Mouse (Mus musculus) limb, embryonic 11.5 days (tissue): ENCODE data around the gene Taf3. TPM values are rescaled to one million over a fixed set of nuclear protein-coding genes. Genes with fewer than 3 reads are reported as not detected.
A peak's percentile ranks its signal among the peaks of the same experiment; 100 is the strongest.

Experiments
- ATAC-seq: fragments of 200-750 bp; cut with Nextera tagmentation; 2 replicates; pipeline ENCODE4 v1.8.0; 2017; ENCODE audit warnings: low read depth; ENCODE audit not compliant: insufficient number of reproducible peaks, low FRiP score, low TSS enrichment
- DNase-seq: peaks from one replicate; pipeline ENCODE4 v3.0.0-alpha.2; 2015; ENCODE audit warnings: low spot score
- H3K27ac ChIP-seq: fragments of 300-500 bp; sonication (generic); replicated peaks from 2 replicates; pipeline ENCODE4 v1.5.1; 2014; ENCODE audit warnings: low read depth, mild to moderate bottlenecking, low read length
- H3K27me3 ChIP-seq: fragments of 300-500 bp; sonication (generic); 2 replicates; pipeline ENCODE4 v1.6.1; 2014; ENCODE audit warnings: mild to moderate bottlenecking, low read length, mixed read lengths; ENCODE audit not compliant: control insufficient read depth, insufficient read depth
- H3K36me3 ChIP-seq: fragments of 300-500 bp; sonication (generic); 2 replicates; pipeline ENCODE4 v1.6.1; 2014; ENCODE audit warnings: mild to moderate bottlenecking, low read length, moderate library complexity, mixed read lengths; ENCODE audit not compliant: control insufficient read depth, insufficient read depth
- H3K4me1 ChIP-seq: fragments of 300-500 bp; sonication (generic); 2 replicates; pipeline ENCODE4 v1.6.1; 2014; ENCODE audit warnings: low read length, mixed read lengths; ENCODE audit not compliant: control insufficient read depth, insufficient read depth
- H3K4me2 ChIP-seq: fragments of 300-500 bp; sonication (generic); 2 replicates; pipeline ENCODE4 v1.6.1; 2014; ENCODE audit warnings: low read depth, mild to moderate bottlenecking, moderate library complexity; ENCODE audit not compliant: severe bottlenecking
- H3K4me3 ChIP-seq: fragments of 300-500 bp; sonication (generic); 2 replicates; pipeline ENCODE4 v1.5.1; 2014; ENCODE audit warnings: low read depth, low read length
- H3K9ac ChIP-seq: fragments of 300-500 bp; sonication (generic); 2 replicates; pipeline ENCODE4 v1.6.1; 2014; ENCODE audit warnings: mild to moderate bottlenecking, low read length
- H3K9me3 ChIP-seq: fragments of 300-500 bp; sonication (generic); 2 replicates; pipeline ENCODE4 v1.6.1; 2016; ENCODE audit warnings: low read length; ENCODE audit not compliant: control insufficient read depth
- WGBS: fragments of 180-500 bp; shearing (Covaris S2); extraction: QIAGEN DNeasy Blood & Tissue Kit; methylation state at CpG from one replicate; pipeline ENCODE4 v1.1.7; 2014; 5-methylcytosine and 5-hydroxymethylcytosine counted together
- polyA plus RNA-seq: library from polyadenylated mRNA; unstranded; fragments of >200 nt; fragmentation: Nextera tagmentation; extraction: Ambion mirVana; gene quantifications from 2 replicates; pipeline ENCODE4 v1.2.1, GENCODE M21; 2014

Taf3 gene
- polyA plus RNA-seq, 1 experiment from 2014 or later = 17.3 TPM

DNA sequence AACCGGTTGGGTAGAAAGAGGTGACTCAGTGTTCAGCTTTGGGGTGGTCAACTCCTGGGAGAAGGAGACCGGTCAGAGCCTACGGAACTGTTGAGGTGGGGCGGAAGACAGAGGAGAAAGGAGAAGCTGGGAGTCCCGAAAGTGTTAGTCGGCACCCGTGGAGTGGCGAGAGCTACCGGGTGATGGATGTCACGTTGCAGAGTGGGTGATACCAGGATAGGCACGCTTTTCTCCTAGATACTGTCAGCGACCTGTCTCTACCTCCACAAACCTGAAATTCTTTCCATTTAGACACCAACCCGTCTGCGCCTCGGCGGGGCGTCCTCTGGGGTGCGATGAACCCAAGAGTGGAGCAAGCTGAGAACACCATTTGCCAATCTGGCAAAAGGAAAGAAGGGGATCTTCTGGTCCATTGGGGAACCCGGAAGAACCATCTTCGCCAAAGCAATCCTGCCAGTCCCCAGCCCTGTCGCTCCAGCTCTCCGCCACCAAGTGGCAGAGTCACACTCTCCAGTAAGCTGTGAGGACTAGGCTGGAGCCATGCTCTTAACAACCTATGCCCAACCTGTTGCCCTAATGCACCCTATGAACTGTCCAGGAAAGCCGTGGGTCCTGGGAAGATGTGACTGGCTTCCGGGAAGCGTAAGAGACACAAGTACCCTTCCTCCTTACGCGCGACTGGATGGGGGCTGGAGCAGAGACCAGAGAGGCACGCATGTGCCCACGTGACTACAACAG is 159.3 kb downstream of the Taf3 start, which contains the start of gene 9230102O04Rik:
TSS of gene 9230102O04Rik (minus strand) at position 628 of the 738 bp plus-strand sequence.
- peak within 1 kb of the TSS; percentile 12; the same call in 1 of the 2 replicates for H3K4me3 ChIP-seq
- H3K4me2 ChIP-seq = peak within 1 kb of the TSS; percentile 11; the same call in 1 of the 2 replicates
- H3K9ac ChIP-seq = no peak within 1 kb of the TSS
- under 1% methylated on average over 30 of the region's 30 CpGs for WGBS
- H3K27me3 ChIP-seq = peaks cover 87% of the 10 kb centered on the region
- H3K4me1 ChIP-seq = 0 out of 2 replicates have a peak, but pooled peaks cover 4% of the 10 kb centered on the region
- ATAC-seq (peak; percentile 68; the same call in 1 of the 2 replicates), DNase-seq (peak; percentile 67)
- no peak within 1 kb of the TSS for H3K27ac ChIP-seq
- no peaks in the 10 kb centered on the region for H3K36me3 ChIP-seq
- H3K9me3 ChIP-seq = no peaks in the 10 kb centered on the region

GRCm38 (mm10) chr2:9887636-9888035 is 160.8 kb downstream of the Taf3 start:
- H3K27me3 ChIP-seq = peaks cover 90% of the 10 kb centered on the region
- H3K9me3 ChIP-seq = no peaks in the 10 kb centered on the region
- peaks cover 8% of the 10 kb centered on the region; the same call in 1 of the 2 replicates for H3K4me1 ChIP-seq
- H3K36me3 ChIP-seq = no peaks in the 10 kb centered on the region
- no peak overlapping the region for H3K4me3 ChIP-seq
- H3K9ac ChIP-seq = no peak overlapping the region
- H3K4me2 ChIP-seq = no peak overlapping the region
- ATAC-seq (no peak), DNase-seq (peak; percentile 41)
- H3K27ac ChIP-seq = no peak overlapping the region
- WGBS = 0% methylated on average over 7 of the region's 7 CpGs

DNA sequence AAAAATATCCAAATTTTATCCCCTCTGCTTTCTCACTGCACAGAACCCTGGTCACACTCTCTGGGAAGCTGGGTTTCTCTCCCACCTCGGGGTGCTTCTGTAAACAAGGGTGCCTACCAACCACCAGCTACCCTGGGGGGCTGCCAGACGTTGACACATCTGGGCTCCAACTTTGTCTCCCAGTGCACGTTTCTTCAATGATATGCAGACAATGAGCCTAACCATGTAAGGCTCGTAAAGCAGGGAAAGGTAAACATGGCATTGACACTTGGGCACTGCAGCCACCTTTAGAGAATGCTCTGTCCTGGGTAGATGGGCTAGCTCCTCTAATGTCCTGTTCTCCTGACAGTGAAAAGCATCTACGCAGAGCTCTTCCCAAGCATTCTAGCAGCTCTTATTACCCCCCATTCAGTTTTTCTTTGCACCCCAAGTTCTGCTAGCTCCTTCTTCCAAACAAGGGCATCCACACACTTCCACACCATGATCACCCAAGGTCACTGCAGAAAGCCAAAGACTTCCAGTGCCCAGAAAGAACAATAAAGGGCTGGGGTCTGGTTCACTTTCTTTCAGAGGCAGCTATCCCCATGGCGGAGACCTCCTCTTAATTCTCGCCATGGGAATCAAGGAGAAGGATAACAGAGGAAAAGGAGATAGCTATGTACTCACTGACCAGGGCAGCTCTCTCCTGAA is 161.3 kb downstream of the Taf3 start:
- H3K27ac ChIP-seq = no peak overlapping the region
- no peaks in the 10 kb centered on the region for H3K9me3 ChIP-seq
- H3K9ac ChIP-seq = no peak overlapping the region
- no peak for DNase-seq
- peaks cover 12% of the 10 kb centered on the region; the same call in 1 of the 2 replicates for H3K4me1 ChIP-seq
- ATAC-seq = no peak
- 3% methylated on average over 7 of the region's 7 CpGs for WGBS
- H3K4me2 ChIP-seq = no peak overlapping the region
- no peak overlapping the region for H3K4me3 ChIP-seq
- no peaks in the 10 kb centered on the region for H3K36me3 ChIP-seq
- H3K27me3 ChIP-seq = peaks cover 90% of the 10 kb centered on the region

GRCm38 (mm10) chr2:9886031-9886430 is 162.4 kb downstream of the Taf3 start:
- ATAC-seq (no peak), DNase-seq (peak; percentile 33)
- Histone ChIP-seq H3K27me3 (peaks cover 91% of the 10 kb centered on the region), H3K36me3 (no peaks in the 10 kb centered on the region), H3K4me3 (no peak overlapping the region), H3K9ac (no peak overlapping the region), H3K27ac (no peak overlapping the region), H3K9me3 (no peaks in the 10 kb centered on the region), H3K4me1 (peaks cover 15% of the 10 kb centered on the region), H3K4me2 (no peak overlapping the region)
- WGBS = 14% methylated on average over 3 of the region's 3 CpGs

GRCm38 (mm10) chr2:9885217-9885770 is 163.1 kb downstream of the Taf3 start:
- Histone ChIP-seq H3K9ac (no peak overlapping the region), H3K4me3 (no peak overlapping the region), H3K4me1 (peaks cover 15% of the 10 kb centered on the region), H3K36me3 (no peaks in the 10 kb centered on the region), H3K27me3 (peaks cover 85% of the 10 kb centered on the region), H3K9me3 (no peaks in the 10 kb centered on the region), H3K4me2 (no peak overlapping the region), H3K27ac (no peak overlapping the region)
- peak; percentile 52 for DNase-seq
- WGBS = 3% methylated on average over 14 of the region's 14 CpGs
- ATAC-seq = no peak

DNA sequence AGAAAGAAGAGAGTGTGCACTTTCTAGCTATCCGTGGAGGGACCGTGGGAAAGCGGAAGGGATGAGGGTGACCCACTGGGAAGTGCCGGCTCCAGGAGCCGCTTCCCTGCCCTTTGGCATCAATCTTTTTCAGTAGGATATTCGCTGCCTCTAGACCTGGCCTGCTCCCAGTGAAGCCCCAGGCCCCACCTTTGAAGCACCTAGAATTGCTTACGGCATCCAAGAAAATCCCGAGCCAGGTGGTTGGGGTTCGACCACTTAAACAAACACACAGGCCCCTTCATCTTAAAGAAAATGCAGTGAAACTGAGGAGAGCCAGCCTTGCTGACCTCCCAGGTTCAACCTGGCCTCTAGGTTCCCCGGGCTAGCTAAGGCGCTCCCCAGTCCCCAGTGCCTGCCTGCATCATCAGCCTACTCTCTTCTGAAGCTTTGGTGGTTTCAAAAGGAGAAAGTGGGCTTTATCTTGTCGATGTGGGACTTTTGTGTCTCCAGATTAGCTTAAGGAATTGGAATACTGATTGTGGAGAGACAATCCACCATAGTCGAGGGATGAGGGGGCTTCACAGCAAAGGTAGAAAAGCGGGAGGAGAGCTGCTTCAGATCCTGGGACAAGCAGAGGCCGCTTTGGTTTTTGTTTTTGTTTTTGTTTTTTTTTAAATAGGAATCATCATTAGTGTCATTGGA is 163.7 kb downstream of the Taf3 start:
- H3K9ac ChIP-seq = no peak overlapping the region
- no peak overlapping the region for H3K4me2 ChIP-seq
- ATAC-seq (no peak), DNase-seq (peak; percentile 62)
- H3K4me3 ChIP-seq = no peak overlapping the region
- H3K27me3 ChIP-seq = peaks cover 81% of the 10 kb centered on the region
- H3K4me1 ChIP-seq = peaks cover 15% of the 10 kb centered on the region
- no peaks in the 10 kb centered on the region for H3K9me3 ChIP-seq
- 4% methylated on average over 15 of the region's 15 CpGs for WGBS
- H3K36me3 ChIP-seq = no peaks in the 10 kb centered on the region
- no peak overlapping the region for H3K27ac ChIP-seq

DNA sequence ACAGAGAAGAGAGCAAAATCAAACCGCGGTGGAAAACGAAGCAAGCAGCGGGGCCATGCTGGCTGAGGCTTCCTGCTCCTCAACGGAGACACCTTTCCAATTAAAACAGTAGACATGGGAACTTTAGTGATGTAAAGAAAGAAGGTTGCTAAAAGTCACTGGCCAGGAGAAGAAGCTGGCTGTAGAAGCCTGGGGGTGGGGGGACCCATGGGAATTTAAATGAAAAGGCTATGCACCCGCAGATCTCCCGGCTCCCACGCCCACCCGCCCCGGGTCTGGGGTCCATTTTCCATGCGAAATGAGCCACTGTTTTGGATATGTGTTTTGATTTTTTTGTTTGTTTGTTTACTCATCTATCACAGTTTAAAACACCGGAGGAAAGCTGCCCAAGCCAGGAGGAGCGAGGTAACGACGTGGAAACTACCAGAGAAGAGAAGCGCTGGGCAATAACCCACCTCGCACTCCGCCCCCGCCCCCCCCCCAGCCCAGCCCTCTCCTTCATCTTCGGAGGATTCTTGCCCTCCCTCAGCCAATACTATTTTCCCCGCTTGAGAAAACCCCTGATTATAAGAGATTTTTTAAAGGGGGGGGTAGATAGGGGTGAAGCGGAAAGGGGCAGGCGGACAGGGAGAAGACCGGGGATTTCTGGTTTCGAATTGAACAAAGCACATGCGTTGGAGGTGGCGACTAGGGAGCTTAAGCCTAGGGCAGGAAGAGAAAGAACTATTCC is 164.4 kb downstream of the Taf3 start:
- Histone ChIP-seq H3K4me3 (no peak overlapping the region), H3K9ac (no peak overlapping the region), H3K27me3 (peaks cover 74% of the 10 kb centered on the region), H3K36me3 (no peaks in the 10 kb centered on the region), H3K9me3 (no peaks in the 10 kb centered on the region), H3K4me1 (peaks cover 12% of the 10 kb centered on the region), H3K4me2 (peak overlapping the region; percentile 76; the same call in 1 of the 2 replicates), H3K27ac (no peak overlapping the region)
- ATAC-seq = no peak
- 1% methylated on average over 27 of the region's 27 CpGs for WGBS
- DNase-seq = no peak
